Mouse (Mus musculus): Measurements from ENCODE around the gene Cggbp1.

Cggbp1 gene

DNA sequence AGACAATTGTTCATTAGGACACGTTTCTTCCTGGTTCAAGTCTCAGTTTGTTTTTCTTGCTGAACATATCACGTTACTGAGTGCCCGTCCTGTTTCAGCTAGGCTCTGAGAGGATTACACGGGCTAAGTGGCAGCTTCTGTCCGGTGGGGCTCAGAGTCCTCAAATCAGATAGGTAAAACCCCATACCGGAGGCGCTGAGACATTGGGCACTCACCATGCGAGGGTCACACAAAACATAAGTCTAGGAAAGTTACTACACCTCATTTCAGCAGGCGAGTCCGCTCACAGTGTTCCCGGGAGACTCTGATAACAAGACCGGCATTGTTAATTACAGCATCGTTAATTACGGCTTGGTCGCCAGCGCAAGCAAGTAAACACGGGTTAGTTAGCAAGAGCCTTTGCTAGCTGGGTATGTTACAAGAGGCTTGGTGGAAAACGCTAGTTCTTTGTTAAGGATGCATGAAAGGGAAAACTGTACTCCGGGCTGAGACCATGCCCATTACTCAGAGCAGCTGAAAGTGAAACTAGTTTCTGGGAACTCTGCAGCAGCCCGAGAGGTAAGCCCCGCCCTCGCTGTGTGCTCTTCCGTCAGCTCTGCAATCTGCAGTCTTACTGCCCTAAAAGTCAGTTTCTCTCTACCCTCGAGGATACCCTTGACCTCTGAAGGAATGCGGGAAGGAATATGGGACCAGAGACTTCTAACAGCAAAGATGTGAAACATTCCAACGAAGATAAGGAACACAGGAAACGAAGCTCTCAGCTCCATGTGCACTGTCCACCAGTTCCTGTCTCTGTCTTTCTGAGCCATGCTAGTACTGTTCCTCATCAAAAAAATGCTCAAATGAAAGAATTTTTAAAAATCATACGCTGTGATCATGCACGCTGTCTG is 21.9 kb downstream of the Cggbp1 start:
- DNase-seq: peak; percentile 72 to 73

GRCm38 (mm10) chr16:64875384-64875783 is 23.6 kb downstream of the Cggbp1 start:
- DNase-seq: no peak

DNA sequence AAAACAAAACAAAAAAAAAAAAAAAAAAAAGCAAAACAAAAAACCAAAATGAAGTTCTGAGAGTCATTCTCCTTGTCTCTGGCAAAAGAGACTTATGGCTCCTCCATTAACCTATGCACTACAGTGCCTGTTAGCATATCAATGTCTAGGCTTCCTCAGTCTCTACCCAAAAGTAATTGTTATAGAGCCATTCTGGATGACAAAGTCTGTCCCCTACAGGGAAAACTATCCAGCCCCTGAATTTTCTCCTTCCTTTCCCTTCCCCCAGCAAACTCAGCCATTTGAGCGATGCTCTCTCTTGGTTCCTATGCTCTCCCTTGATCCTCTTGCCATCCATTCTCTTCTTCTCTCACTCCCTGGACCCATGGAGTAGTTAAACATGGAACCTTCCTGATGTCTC is 24.0 kb downstream of the Cggbp1 start:
- no peak for DNase-seq

DNA sequence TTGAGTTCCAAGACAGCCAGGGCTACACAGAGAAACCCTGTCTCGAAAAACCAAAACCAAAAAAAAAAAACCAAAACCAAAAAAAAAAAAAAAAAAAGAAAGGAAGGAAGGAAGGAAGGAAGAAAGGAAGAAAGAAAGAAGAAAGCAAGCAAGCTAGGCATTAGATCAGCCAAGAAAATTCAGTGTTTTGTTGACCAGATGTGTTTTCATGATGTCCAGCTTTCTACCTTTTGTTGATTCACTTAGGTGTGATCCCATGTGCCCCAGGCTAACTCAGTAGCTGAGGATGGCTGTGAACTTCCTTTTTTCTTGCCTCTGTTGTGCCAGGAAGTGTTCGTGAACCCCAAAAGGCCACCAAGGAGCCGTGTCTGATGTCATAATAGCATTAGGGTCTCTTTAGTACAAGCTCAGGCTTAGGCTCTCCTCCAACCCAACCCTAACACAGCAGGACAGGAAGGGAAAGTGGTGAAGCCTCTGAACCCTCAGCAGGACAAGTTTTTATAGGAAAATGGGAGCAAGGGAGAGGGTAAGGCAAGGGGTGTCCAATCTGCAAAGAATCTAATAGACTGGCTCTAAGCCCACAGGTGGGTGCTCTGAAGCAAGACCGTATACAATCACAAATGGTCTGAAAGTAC is 25.0 kb downstream of the Cggbp1 start:
- DNase-seq: no peak

DNA sequence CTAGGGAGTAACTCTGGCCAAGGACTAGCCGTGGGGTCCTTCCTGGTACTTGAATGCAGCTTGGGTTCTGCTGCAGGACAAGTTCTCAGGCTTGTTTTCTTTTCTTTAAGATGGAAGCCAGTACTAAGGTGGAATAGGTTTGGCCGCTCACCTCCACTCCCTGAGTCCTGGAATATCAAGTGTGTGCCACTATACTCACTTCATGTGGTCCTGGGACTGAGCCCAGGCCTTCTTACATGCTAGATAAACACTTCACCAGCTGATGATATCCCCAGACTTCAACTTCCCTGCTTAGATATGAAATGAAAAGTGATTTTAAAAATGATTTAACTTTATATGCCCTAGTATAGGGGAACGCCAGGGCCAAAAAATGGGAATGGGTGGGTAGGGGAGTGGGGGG is 25.5 kb downstream of the Cggbp1 start:
- DNase-seq: peak; percentile 37 to 42

DNA sequence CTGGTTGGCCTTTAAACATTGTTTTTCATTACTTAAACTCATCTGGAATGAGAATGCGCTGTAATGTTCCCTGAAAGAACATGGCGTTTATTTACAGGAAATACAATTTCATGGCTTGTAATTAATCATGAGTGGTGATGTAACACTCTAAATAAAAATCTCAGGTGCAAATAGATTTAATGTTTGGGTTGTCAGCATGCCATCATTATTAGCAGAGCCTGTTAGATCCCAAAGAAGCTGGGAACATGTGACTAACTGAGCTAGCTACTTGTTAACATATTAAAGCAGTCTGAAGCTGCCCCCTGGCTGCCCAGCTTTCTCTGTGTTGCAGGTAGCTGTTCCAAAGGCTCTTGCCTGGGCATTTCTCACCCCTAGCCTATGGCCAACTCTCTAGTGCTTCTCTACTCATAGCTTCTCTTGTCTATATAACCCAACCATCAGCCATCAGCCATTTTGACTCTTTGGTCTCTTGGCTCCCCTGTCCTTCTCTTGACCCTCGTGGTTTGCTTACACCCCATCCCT is 26.9 kb downstream of the Cggbp1 start:
- DNase-seq: peak in 1 of 2 experiments; percentile 25

DNA sequence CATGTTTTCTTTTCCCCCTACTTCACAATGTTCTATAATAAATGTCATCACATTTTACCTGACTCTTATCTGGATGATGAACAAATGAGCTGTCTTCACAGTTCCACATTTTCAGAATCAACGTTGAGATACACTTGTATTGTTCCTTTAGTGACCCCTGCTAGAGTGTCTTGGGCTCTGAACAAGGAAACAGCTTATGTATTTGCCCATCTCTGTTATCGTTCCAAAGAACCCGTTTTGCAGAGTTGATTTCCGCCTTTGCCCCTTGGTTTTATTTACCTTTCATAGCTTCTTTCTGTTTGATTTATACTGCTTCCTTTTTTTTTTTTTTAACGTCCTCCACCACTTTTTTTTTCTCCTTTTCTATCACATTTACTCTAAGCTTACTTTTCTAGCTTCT is 27.9 kb downstream of the Cggbp1 start:
- no peak for DNase-seq

- no peak for DNase-seq
Observed at GRCm38 (mm10) chr16:64880986-64881385, 29.2 kb downstream of the Cggbp1 start.

GRCm38 (mm10) chr16:64881442-64881841 is 29.6 kb downstream of the Cggbp1 start:
- DNase-seq: no peak

GRCm38 (mm10) chr16:64883896-64884295 is 32.1 kb downstream of the Cggbp1 start:
- DNase-seq: no peak

DNA sequence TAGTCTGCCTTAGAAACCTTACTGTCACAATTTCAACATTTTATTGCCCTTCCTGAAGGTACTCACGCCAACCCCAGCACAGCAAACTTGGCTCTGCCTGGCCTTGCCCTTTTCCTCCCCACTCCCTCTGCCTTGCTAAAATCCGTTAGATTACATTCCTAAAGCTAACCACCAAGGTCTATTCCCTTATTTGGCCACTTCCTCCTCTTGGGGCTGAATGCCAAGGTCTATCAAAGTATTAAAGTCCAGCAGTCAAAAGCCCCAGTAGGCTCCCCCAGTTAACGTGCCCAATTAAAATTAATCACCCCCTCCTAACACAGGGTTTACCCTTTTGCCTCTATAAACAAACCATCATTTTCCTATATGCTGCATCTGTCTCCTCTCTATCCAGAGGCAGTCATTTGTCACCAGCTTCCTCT is 32.6 kb downstream of the Cggbp1 start:
- DNase-seq: no peak

GRCm38 (mm10) chr16:64885142-64885541 is 33.3 kb downstream of the Cggbp1 start:
- DNase-seq: no peak

GRCm38 (mm10) chr16:64885547-64885946 is 33.8 kb downstream of the Cggbp1 start:
- no peak for DNase-seq

GRCm38 (mm10) chr16:64889496-64889895 is 37.7 kb downstream of the Cggbp1 start:
- no peak for DNase-seq

- peak in 1 of 2 experiments; percentile 20 for DNase-seq
Observed at GRCm38 (mm10) chr16:64899084-64899483, 47.3 kb downstream of the Cggbp1 start.

DNA sequence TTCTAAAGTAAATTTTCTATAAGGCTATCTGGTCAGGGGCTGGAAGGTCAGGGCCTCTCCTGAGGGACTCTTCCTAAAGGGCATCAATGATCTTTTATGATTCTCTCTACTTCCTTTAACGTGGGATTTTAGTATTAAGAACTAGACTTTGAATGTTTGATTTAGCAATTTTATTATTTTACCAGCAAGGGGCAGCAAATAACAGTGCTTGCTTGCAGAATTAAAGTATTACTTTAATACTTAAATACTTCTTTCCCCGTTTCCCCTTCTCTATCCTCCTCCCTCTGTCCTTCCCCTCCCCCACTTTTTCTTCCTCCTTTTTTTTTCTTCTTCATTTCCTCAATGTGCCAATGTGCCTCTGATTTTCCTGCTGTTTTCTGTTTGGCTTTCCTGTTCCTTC is 51.5 kb downstream of the Cggbp1 start:
- no peak for DNase-seq

GRCm38 (mm10) chr16:64907112-64907511 is 55.3 kb downstream of the Cggbp1 start:
- DNase-seq: no peak

DNA sequence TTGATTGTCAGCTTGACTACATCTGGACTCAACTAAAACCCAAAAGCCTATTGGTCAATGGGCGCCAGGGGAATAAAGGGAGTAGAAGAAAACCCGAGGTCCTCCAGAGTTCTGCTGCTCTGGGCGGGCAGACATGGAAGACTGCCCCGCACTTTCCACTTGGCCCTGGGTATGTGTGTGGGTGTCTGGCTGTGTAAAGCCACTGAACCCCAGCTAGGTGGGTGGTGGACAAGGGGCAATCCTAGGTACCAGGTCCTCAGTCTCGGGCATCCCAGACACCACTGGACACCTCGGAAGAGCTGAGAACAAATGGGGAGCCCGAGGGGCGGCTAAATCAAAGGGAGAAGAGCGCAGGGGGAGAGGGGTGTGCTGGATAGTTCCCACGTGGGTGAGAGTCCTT is 57.0 kb downstream of the Cggbp1 start:
- no peak for DNase-seq
